24 mouse cellular contexts compared by ENCODE assay signal in the genomic region with DNA sequence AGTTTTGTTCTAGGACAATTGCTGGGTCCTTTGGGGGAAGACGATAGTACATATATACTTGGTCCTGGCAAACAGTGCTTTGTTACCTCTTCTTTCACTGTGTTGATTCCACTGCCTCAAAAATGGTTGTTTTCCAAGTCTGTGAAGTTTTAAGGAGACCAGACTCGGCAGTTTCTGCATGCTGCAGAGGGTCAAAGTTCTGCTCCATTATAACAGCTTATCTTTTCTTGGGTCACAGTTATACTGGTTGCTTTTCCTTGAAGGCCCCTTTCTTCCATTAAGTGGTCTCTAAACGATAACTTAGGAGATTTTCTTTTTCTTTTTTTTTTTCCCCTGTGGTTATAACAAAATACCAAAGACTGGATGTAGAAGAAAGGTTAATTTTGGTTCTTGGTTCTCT.
"Had no signal": no experiment of that assay in that cellular context is flagged by ENCODE, and none has a peak within 500 bp of the region (broad histone marks: within the 10 kb centered on the region; RNA-seq: fewer than 3 reads in every experiment).

No protein-coding gene starts in this region.

- H3K4me2 ChIP-seq: heart, embryonic 11.5 days; heart, embryonic 13.5 days; heart, embryonic 15.5 days; hindbrain, embryonic 12.5 days; hindbrain, embryonic 14.5 days; limb, embryonic 13.5 days; limb, embryonic 15.5 days; liver, embryonic 12.5 days had no signal

- H3K9me3 ChIP-seq: heart, embryonic 13.5 days; heart, embryonic 15.5 days; hindbrain, embryonic 10.5 days; hindbrain, embryonic 12.5 days; limb, embryonic 13.5 days; limb, embryonic 15.5 days; liver, embryonic 12.5 days had no signal

- H3K4me1 ChIP-seq: hindbrain, embryonic 10.5 days; hindbrain, embryonic 12.5 days; limb, embryonic 13.5 days; limb, embryonic 15.5 days had no signal

- H3K27ac ChIP-seq: gastrocnemius, adult 2 months; heart, adult 2 months; heart, embryonic 13.5 days; heart, embryonic 15.5 days; hindbrain, embryonic 10.5 days; hindbrain, embryonic 12.5 days; hindbrain, embryonic 14.5 days; limb, embryonic 13.5 days; limb, embryonic 15.5 days; liver, embryonic 12.5 days; liver, embryonic 14.5 days had no signal

- H3K4me3 ChIP-seq: gastrocnemius, adult 2 months; heart, adult 2 months; heart, embryonic 13.5 days; heart, embryonic 15.5 days; hindbrain, embryonic 10.5 days; hindbrain, embryonic 12.5 days; limb, embryonic 13.5 days; limb, embryonic 15.5 days; liver, embryonic 12.5 days had no signal

- ATAC-seq: hindbrain, embryonic 16.5 days; inflammation-experienced regulatory T-cells, adult 6 months; liver, embryonic 12.5 days had no signal

- H3K27me3 ChIP-seq: heart, embryonic 13.5 days; heart, embryonic 15.5 days; hindbrain, embryonic 12.5 days; limb, embryonic 13.5 days; limb, embryonic 15.5 days; liver, embryonic 12.5 days had no signal

- DNase-seq: gastrocnemius, adult 2 months; gastrocnemius, postnatal 10 days; gastrocnemius, postnatal 25 days; heart, adult 2 months; heart, postnatal 14 days; heart, postnatal 4 days; kidney, adult 11 months; kidney, adult 8-10 months; kidney, postnatal 10 days; layer of hippocampus, adult 9-11 months; layer of hippocampus, postnatal 36 days; left cerebral cortex, postnatal 4 days had no signal

- H3K9ac ChIP-seq: heart, embryonic 13.5 days; heart, embryonic 15.5 days; hindbrain, embryonic 12.5 days; hindbrain, embryonic 14.5 days; limb, embryonic 13.5 days; limb, embryonic 15.5 days; liver, embryonic 12.5 days; liver, embryonic 14.5 days had no signal
